Mouse (Mus musculus) stomach, embryonic 16.5 days (tissue): ENCODE measurements at regions not wholly inside any gene's neighbourhood (a gene's known extent, or its start where the extent isn't known, plus 50 kb on each side); places are given as distances from the start of the nearest gene placed in this dataset.
A peak's percentile ranks its signal among the peaks of the same experiment; 100 is the strongest.

Experiments
- ATAC-seq: fragments of 200-750 bp; cut with Nextera tagmentation; 2 replicates; pipeline ENCODE4 v1.8.0; 2017; ENCODE audit warnings: moderate number of reproducible peaks, moderate TSS enrichment; ENCODE audit not compliant: insufficient read depth, low FRiP score
- H3K27ac ChIP-seq: fragments of 300-500 bp; sonication (generic); 2 replicates; pipeline ENCODE4 v1.5.1; 2014; ENCODE audit warnings: low read length
- H3K27me3 ChIP-seq: fragments of 300-500 bp; sonication (generic); 2 replicates; pipeline ENCODE4 v1.6.1; 2014; ENCODE audit warnings: low read length, control low read depth, mixed read lengths; ENCODE audit not compliant: control insufficient read depth, insufficient read depth
- H3K36me3 ChIP-seq: fragments of 300-500 bp; sonication (generic); 2 replicates; pipeline ENCODE4 v1.6.1; 2014; ENCODE audit warnings: low read length; ENCODE audit not compliant: control insufficient read depth, insufficient read depth
- H3K4me1 ChIP-seq: fragments of 300-500 bp; sonication (generic); 2 replicates; pipeline ENCODE4 v1.6.1; 2014; ENCODE audit warnings: low read length, control low read depth, mixed read lengths; ENCODE audit not compliant: control insufficient read depth, insufficient read depth
- H3K4me2 ChIP-seq: fragments of 300-500 bp; sonication (generic); 2 replicates; pipeline ENCODE4 v1.6.1; 2014; ENCODE audit warnings: low read depth, low read length, mixed read lengths
- H3K4me3 ChIP-seq: fragments of 300-500 bp; sonication (generic); replicated peaks from 2 replicates; pipeline ENCODE4 v1.5.1; 2014; ENCODE audit warnings: mild to moderate bottlenecking, low read length
- H3K9ac ChIP-seq: fragments of 300-500 bp; sonication (generic); 2 replicates; pipeline ENCODE4 v1.6.1; 2014; ENCODE audit warnings: low read length
- H3K9me3 ChIP-seq: fragments of 300-500 bp; sonication (generic); replicated peaks from 2 replicates; pipeline ENCODE4 v1.6.1; 2016; ENCODE audit warnings: low read length, control low read depth; ENCODE audit not compliant: control insufficient read depth
- WGBS: fragments of 180-500 bp; shearing (Covaris S2); extraction: QIAGEN DNeasy Blood & Tissue Kit; methylation state at CpG from one replicate; pipeline ENCODE4 v1.1.7; 2014; 5-methylcytosine and 5-hydroxymethylcytosine counted together

- Histone ChIP-seq H3K4me2 (no peak overlapping the region), H3K4me1 (no peaks in the 10 kb centered on the region), H3K9ac (no peak overlapping the region), H3K36me3 (no peaks in the 10 kb centered on the region), H3K4me3 (no peak overlapping the region), H3K27ac (no peak overlapping the region), H3K27me3 (no peaks in the 10 kb centered on the region), H3K9me3 (no peaks in the 10 kb centered on the region)
- ATAC-seq = no peak
- WGBS = 77% methylated on average over 5 of the region's 5 CpGs
Observed at GRCm38 (mm10) chr8:77949640-77950039, 225.4 kb upstream of the Ednra start.

GRCm38 (mm10) chr8:77958814-77959372, 234.6 kb upstream of the Ednra start:
- Histone ChIP-seq H3K9me3 (no peaks in the 10 kb centered on the region), H3K4me3 (no peak overlapping the region), H3K4me2 (no peak overlapping the region), H3K27me3 (no peaks in the 10 kb centered on the region), H3K27ac (no peak overlapping the region), H3K4me1 (no peaks in the 10 kb centered on the region), H3K9ac (no peak overlapping the region), H3K36me3 (no peaks in the 10 kb centered on the region)
- ATAC-seq = no peak
- WGBS = 78% methylated on average over 4 of the region's 4 CpGs

GRCm38 (mm10) chr8:77963102-77963698, 238.9 kb upstream of the Ednra start:
- no peak for ATAC-seq
- H3K4me2 ChIP-seq = no peak overlapping the region
- no peaks in the 10 kb centered on the region for H3K27me3 ChIP-seq
- H3K4me1 ChIP-seq = no peaks in the 10 kb centered on the region
- no peak overlapping the region for H3K27ac ChIP-seq
- no peaks in the 10 kb centered on the region for H3K36me3 ChIP-seq
- H3K9ac ChIP-seq = no peak overlapping the region
- WGBS = 73% methylated on average over 3 of the region's 3 CpGs
- no peak overlapping the region for H3K4me3 ChIP-seq
- no peaks in the 10 kb centered on the region for H3K9me3 ChIP-seq

- ATAC-seq = no peak
- Histone ChIP-seq H3K9ac (no peak overlapping the region), H3K9me3 (no peaks in the 10 kb centered on the region), H3K27ac (no peak overlapping the region), H3K27me3 (no peaks in the 10 kb centered on the region), H3K36me3 (no peaks in the 10 kb centered on the region), H3K4me3 (no peak overlapping the region), H3K4me1 (no peaks in the 10 kb centered on the region), H3K4me2 (no peak overlapping the region)
- 51% methylated on average over 8 of the region's 8 CpGs for WGBS
Observed at GRCm38 (mm10) chr8:77970378-77970777, 242.7 kb upstream of the Ttc29 start.

- no peak overlapping the region for H3K4me2 ChIP-seq
- 35% methylated on average over 4 of the region's 4 CpGs for WGBS
- H3K9me3 ChIP-seq = no peaks in the 10 kb centered on the region
- H3K27me3 ChIP-seq = no peaks in the 10 kb centered on the region
- ATAC-seq = no peak
- H3K4me3 ChIP-seq = no peak overlapping the region
- no peaks in the 10 kb centered on the region for H3K4me1 ChIP-seq
- no peaks in the 10 kb centered on the region for H3K36me3 ChIP-seq
- no peak overlapping the region for H3K9ac ChIP-seq
- H3K27ac ChIP-seq = no peak overlapping the region
Observed at GRCm38 (mm10) chr8:77973714-77974113, 239.4 kb upstream of the Ttc29 start.

- ATAC-seq = no peak
- H3K27me3 ChIP-seq = no peaks in the 10 kb centered on the region
- no peak overlapping the region for H3K4me2 ChIP-seq
- 65% methylated on average over 2 of the region's 2 CpGs for WGBS
- no peaks in the 10 kb centered on the region for H3K36me3 ChIP-seq
- H3K9ac ChIP-seq = no peak overlapping the region
- H3K4me3 ChIP-seq = no peak overlapping the region
- no peak overlapping the region for H3K27ac ChIP-seq
- H3K9me3 ChIP-seq = no peaks in the 10 kb centered on the region
- H3K4me1 ChIP-seq = peaks cover 6% of the 10 kb centered on the region; the same call in 1 of the 2 replicates
Observed at GRCm38 (mm10) chr8:77979106-77979505, 234.0 kb upstream of the Ttc29 start.

GRCm38 (mm10) chr8:77980701-77981100, 232.4 kb upstream of the Ttc29 start:
- Histone ChIP-seq H3K4me1 (peaks cover 6% of the 10 kb centered on the region; the same call in 1 of the 2 replicates), H3K9ac (no peak overlapping the region), H3K27ac (no peak overlapping the region; the same call in 1 of the 2 replicates), H3K36me3 (no peaks in the 10 kb centered on the region), H3K27me3 (no peaks in the 10 kb centered on the region), H3K9me3 (no peaks in the 10 kb centered on the region), H3K4me2 (no peak overlapping the region), H3K4me3 (no peak overlapping the region)
- WGBS = 48% methylated on average over 3 of the region's 3 CpGs
- no peak for ATAC-seq

GRCm38 (mm10) chr8:77982031-77982430, 231.1 kb upstream of the Ttc29 start:
- Histone ChIP-seq H3K4me1 (peaks cover 6% of the 10 kb centered on the region; the same call in 1 of the 2 replicates), H3K4me3 (no peak overlapping the region), H3K9me3 (no peaks in the 10 kb centered on the region), H3K27ac (no peak overlapping the region), H3K27me3 (no peaks in the 10 kb centered on the region), H3K36me3 (no peaks in the 10 kb centered on the region), H3K4me2 (no peak overlapping the region), H3K9ac (no peak overlapping the region)
- no peak for ATAC-seq
- 75% methylated on average over 3 of the region's 3 CpGs for WGBS

GRCm38 (mm10) chr8:77983476-77983875, 229.6 kb upstream of the Ttc29 start:
- Histone ChIP-seq H3K4me1 (peaks cover 9% of the 10 kb centered on the region; the same call in 1 of the 2 replicates), H3K4me3 (no peak overlapping the region), H3K27me3 (no peaks in the 10 kb centered on the region), H3K36me3 (no peaks in the 10 kb centered on the region), H3K27ac (peak overlapping the region; percentile 64; the same call in 1 of the 2 replicates), H3K9ac (no peak overlapping the region), H3K4me2 (no peak overlapping the region), H3K9me3 (no peaks in the 10 kb centered on the region)
- ATAC-seq = peak; percentile 79; the same call in 1 of the 2 replicates
- 34% methylated on average over 3 of the region's 3 CpGs for WGBS
